Mouse (Mus musculus) CH12.LX (cell line): Measurements from ENCODE around the gene Ckap5.

ENCODE experiments used
- BHLHE40 ChIP-seq: IDR thresholded peaks from 2 replicates; pipeline ENCODE4 v1.6.1; 2011; ENCODE audit warnings: mild to moderate bottlenecking, low read depth, low read length, improper control_type of control experiment
- CHD2 ChIP-seq: IDR thresholded peaks from 2 replicates; pipeline ENCODE4 v1.6.1; 2011; ENCODE audit warnings: low read length, improper control_type of control experiment
- CTCF ChIP-seq, 2 experiments: IDR thresholded peaks in 1 of 2; conservative IDR thresholded peaks in 1 of 2; 2 replicates each; pipeline ENCODE4 v1.5.1; 2011 to 2012; ENCODE audit warnings: low read depth in 2 of 2, low read length in 2 of 2, improper control_type of control experiment in 1 of 2, inconsistent platforms in 1 of 2, mild to moderate bottlenecking in 1 of 2, moderate library complexity in 1 of 2
- HCFC1 ChIP-seq: IDR thresholded peaks from 2 replicates; pipeline ENCODE4 v1.6.1; 2012; ENCODE audit warnings: low read depth, mild to moderate bottlenecking, inconsistent platforms, low read length, improper control_type of control experiment
- NELFE ChIP-seq: IDR thresholded peaks from 2 replicates; pipeline ENCODE4 v1.6.1; 2011; ENCODE audit warnings: low read depth, low read length, improper control_type of control experiment
- POLR2A ChIP-seq: IDR thresholded peaks from 2 replicates; pipeline ENCODE4 v1.6.1; 2011; ENCODE audit warnings: low read depth, mild to moderate bottlenecking, improper control_type of control experiment, low read length
- POLR2AphosphoS2 ChIP-seq: IDR thresholded peaks from 2 replicates; pipeline ENCODE4 v1.6.1; 2011; ENCODE audit warnings: low read depth, low read length, improper control_type of control experiment
- TCF12 ChIP-seq: IDR thresholded peaks from 2 replicates; pipeline ENCODE4 v1.6.1; 2014; ENCODE audit warnings: low read depth, mild to moderate bottlenecking, inconsistent platforms, low read length, improper control_type of control experiment
- ZC3H11A ChIP-seq: IDR thresholded peaks from 2 replicates; pipeline ENCODE4 v1.6.1; 2012; ENCODE audit warnings: low read depth, mild to moderate bottlenecking, inconsistent platforms, low read length, improper control_type of control experiment

- TF ChIP-seq ZC3H11A (no peak), POLR2A (no peak), CTCF (conservative IDR thresholded peaks at IDR 0.05 in 1 of 2, IDR thresholded peaks at IDR 0.05 in 1 of 2; ENCODE audit: low read depth in 2 of 2, low read length in 2 of 2) (no peak), HCFC1 (no peak), CHD2 (no peak), POLR2AphosphoS2 (no peak), NELFE (no peak), BHLHE40 (no peak), TCF12 (no peak)
These were observed 118.8 kb downstream of the Ckap5 start for GRCm38 (mm10) chr2:91645354-91645753.
